Mouse (Mus musculus): ENCODE measurements around the gene Baz1b.

- no peak for TF ChIP-seq CTCF (IDR thresholded peaks at IDR 0.05)
- no peak for TF ChIP-seq POLR2A (IDR thresholded peaks at IDR 0.05; ENCODE audit: insufficient read depth, low read depth, low read length)
These were observed 15.3 kb upstream of the Baz1b start for GRCm38 (mm10) chr5:135171688-135172220.

All from heart, adult 2 months (tissue).